Mouse (Mus musculus): ENCODE results near the gene Rbm18.

- TF ChIP-seq POLR2A (IDR thresholded peaks at IDR 0.05; ENCODE audit: insufficient read depth, low read length) (peak; percentile 51), EP300 (IDR thresholded peaks at IDR 0.05; ENCODE audit: insufficient read depth, low read depth, low read length) (no peak), CTCF (IDR thresholded peaks at IDR 0.05; ENCODE audit: low read depth, low read length) (no peak)
These were observed 45.5 kb downstream of the Rbm18 start for GRCm38 (mm10) chr2:36090853-36091741.

All from ES-Bruce4 (cell line).